Mouse (Mus musculus): ENCODE measurements around the gene Cyp27a1. TPM values are rescaled to one million over a fixed set of nuclear protein-coding genes. Genes with fewer than 3 reads are reported as not detected.

The Cyp27a1 gene
- polyA plus RNA-seq, 1 experiment from 2014 or later = 7.4 TPM

DNA sequence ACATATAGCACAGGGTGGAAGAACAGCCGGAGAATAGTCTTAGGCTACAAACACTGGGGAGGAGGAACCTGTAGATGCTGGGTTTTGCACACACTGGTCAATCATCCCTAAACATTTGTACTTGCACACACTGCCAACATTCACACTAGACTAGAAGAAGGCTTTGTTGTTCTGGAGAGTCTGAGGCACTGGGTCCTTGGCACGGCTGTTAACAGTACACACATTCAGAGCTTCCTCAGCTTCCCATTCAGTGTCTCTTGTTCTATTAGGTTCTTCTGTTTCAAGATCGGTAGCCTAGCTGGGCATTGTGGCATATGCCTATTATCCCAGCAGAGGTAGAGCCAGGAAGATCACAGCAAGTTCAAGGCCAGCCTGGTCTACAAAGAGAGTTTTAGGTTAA lies 9.2 kb upstream of the Cyp27a1 start:
- Histone ChIP-seq H3K27ac (no peak overlapping the region), H3K4me1 (replicated peaks) (no peaks in the 10 kb centered on the region), H3K9me3 (no peaks in the 10 kb centered on the region), H3K27me3 (ENCODE audit: insufficient read depth, poor library complexity, severe bottlenecking) (no peaks in the 10 kb centered on the region), H3K36me3 (peaks cover 40% of the 10 kb centered on the region), H3K4me3 (no peak overlapping the region)
- 90% methylated on average over 3 of the region's 3 CpGs for WGBS
- DNase-seq (ENCODE audit: low spot score) = no peak

DNA sequence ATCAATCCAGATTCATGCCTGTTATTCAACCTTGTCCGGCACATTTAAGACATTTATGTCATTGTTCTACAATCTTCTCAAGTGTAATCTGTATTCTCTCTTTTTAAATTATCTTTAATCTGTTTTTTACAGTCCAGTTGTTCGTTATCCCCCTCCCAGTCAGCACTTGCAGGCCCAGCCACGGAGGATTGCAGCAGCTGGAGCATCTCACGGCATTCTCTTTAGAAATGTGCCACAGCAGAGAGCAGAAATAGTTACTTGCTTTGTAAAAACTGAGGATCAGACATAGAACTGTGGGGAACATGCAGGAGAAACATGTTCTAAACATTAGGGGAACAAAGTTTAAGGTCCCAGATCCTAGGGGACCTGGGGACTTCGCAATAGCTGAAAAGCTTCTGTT lies 8.4 kb upstream of the Cyp27a1 start:
- H3K4me3 ChIP-seq = no peak overlapping the region
- WGBS = 88% methylated on average over 5 of the region's 5 CpGs
- no peaks in the 10 kb centered on the region for H3K4me1 ChIP-seq (replicated peaks)
- H3K27me3 ChIP-seq (ENCODE audit: insufficient read depth, poor library complexity, severe bottlenecking) = no peaks in the 10 kb centered on the region
- DNase-seq (ENCODE audit: low spot score) = no peak
- peaks cover 31% of the 10 kb centered on the region for H3K36me3 ChIP-seq
- H3K9me3 ChIP-seq = no peaks in the 10 kb centered on the region
- no peak overlapping the region for H3K27ac ChIP-seq

DNA sequence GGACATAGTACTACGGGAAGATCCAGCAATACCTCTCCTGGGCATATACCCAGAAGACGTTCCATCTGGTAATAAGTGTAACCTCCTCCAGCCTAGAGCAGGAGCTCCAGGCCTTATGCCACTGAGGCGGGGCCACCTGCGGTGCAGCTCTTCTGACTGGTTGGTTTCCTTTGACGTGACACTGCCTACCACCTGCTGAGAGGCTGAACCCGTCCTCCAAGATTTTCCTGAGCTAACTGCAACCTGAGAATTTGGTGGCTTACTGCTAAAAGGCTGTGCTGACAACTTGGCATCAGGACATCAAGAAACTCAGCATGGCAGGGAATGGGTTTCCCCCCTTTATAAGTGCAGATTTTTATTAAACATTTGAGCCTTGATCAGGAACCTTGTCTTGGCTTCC lies 3.8 kb upstream of the Cyp27a1 start:
- no peaks in the 10 kb centered on the region for H3K9me3 ChIP-seq
- DNase-seq (ENCODE audit: low spot score) = no peak
- H3K36me3 ChIP-seq = no peaks in the 10 kb centered on the region
- 38% methylated on average over 6 of the region's 6 CpGs for WGBS
- peaks cover 22% of the 10 kb centered on the region for H3K4me1 ChIP-seq (replicated peaks)
- H3K4me3 ChIP-seq = no peak overlapping the region
- H3K27ac ChIP-seq = no peak overlapping the region
- peaks cover 13% of the 10 kb centered on the region; the same call in 1 of the 2 replicates for H3K27me3 ChIP-seq (ENCODE audit: insufficient read depth, poor library complexity, severe bottlenecking)

DNA sequence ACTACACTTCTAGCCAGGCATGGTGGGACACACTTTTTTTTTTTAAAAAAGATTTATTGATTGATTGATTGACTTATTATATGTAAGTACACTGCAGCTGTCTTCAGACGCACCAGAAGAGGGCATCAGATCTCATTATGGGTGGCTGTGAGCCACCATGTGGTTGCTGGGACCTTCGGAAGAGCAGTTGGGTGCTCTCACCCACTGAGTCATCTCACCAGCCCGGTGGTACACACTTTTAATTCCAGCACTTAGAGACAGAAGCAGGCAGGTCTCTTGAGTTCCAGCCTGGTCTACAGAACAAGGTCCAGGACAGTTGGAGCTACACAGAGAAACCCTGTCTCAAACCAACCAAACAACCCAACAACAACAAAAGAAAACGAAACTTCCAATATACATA lies 1.3 kb upstream of the Cyp27a1 start:
- H3K36me3 ChIP-seq = no peaks in the 10 kb centered on the region
- H3K4me1 ChIP-seq (replicated peaks) = peaks cover 22% of the 10 kb centered on the region
- no peak for DNase-seq (ENCODE audit: low spot score)
- H3K4me3 ChIP-seq = no peak overlapping the region
- no peaks in the 10 kb centered on the region for H3K9me3 ChIP-seq
- H3K27me3 ChIP-seq (ENCODE audit: insufficient read depth, poor library complexity, severe bottlenecking) = peaks cover 22% of the 10 kb centered on the region; the same call in 1 of the 2 replicates
- WGBS = 75% methylated on average over 4 of the region's 4 CpGs
- H3K27ac ChIP-seq = no peak overlapping the region

DNA sequence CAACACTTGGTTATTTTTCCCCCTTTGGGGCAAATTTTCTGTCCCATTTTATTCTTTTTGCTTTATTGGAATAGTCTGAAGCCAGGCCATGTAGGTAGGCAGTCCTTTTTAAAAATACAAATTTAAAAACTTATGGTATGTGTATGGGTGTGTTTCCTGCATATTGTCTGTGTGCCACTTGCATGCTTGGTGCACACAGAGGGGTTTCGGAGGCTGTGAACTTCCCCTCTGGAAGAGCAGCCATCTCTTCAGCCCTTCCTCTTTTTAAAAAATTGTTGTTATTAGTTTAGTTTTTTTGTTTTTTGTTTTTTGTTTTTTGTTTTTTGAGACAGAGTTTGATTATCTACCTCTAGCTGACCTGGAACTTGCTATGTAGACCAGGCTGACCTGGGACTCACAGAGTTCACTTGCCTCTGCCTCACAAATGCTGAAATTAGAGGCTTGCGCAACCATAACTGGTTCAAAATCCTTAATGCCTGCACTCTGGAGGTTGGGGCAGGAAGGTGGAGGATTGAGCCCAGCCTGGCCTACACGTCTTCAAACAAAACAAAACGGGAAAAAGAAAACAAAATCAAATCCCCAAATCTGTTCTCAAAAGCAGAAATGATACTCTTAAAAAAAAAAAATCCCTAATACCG lies 794 bp upstream of the Cyp27a1 start:
- DNase-seq (ENCODE audit: low spot score) = no peak
- peaks cover 22% of the 10 kb centered on the region for H3K4me1 ChIP-seq (replicated peaks)
- WGBS = 39% methylated on average over 5 of the region's 5 CpGs
- H3K9me3 ChIP-seq = no peaks in the 10 kb centered on the region
- peak overlapping the region; percentile 73 for H3K4me3 ChIP-seq
- peaks cover 22% of the 10 kb centered on the region; the same call in 1 of the 2 replicates for H3K27me3 ChIP-seq (ENCODE audit: insufficient read depth, poor library complexity, severe bottlenecking)
- no peaks in the 10 kb centered on the region for H3K36me3 ChIP-seq
- H3K27ac ChIP-seq = peak overlapping the region; percentile 86

DNA sequence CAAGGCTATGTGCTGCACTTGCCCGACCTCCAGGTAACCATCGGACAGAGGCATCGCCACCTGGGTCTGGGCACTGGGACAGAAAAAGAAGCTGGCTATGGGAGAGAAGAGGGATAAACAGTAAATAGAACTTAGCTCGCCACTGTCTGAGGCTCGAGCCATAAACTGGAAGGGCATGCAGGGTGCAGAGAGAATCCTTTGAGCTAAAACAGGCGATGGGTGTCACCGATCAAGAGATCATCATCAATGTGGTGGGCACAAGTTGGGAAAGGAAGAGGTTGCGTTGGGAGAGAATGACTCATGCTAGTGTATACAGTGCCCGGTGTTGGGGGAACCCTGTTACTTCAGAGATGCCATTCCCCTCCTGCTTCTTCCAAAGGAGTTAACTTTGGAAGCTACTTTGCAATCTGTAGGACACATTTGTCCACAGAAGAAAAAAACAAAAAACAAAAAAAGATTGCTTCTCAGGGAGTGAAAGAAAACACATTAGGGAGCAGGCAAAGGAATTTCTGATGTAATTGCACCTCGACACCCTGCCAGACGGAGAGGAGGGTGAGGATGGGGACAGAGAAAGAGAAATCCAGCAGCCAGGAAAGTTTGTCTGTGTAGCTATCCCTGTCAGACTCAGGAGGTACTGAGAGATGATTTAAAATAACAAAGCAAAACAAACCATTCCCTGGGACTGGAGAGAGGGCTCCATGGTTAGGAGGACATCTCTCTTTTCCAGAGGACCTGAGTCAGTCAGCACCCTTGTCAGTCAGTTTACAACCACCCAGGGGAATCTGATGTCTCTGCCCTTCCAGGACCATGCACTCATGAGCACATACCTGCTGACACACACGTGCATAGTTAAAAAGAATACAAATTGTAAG lies 721 bp downstream of the Cyp27a1 start:
- Histone ChIP-seq H3K36me3 (no peaks in the 10 kb centered on the region), H3K27ac (peak overlapping the region; percentile 86), H3K4me3 (peak overlapping the region; percentile 73), H3K9me3 (no peaks in the 10 kb centered on the region), H3K27me3 (ENCODE audit: insufficient read depth, poor library complexity, severe bottlenecking) (peaks cover 22% of the 10 kb centered on the region; the same call in 1 of the 2 replicates), H3K4me1 (replicated peaks) (peaks cover 22% of the 10 kb centered on the region)
- WGBS = 35% methylated on average over 12 of the region's 12 CpGs
- no peak for DNase-seq (ENCODE audit: low spot score)

DNA sequence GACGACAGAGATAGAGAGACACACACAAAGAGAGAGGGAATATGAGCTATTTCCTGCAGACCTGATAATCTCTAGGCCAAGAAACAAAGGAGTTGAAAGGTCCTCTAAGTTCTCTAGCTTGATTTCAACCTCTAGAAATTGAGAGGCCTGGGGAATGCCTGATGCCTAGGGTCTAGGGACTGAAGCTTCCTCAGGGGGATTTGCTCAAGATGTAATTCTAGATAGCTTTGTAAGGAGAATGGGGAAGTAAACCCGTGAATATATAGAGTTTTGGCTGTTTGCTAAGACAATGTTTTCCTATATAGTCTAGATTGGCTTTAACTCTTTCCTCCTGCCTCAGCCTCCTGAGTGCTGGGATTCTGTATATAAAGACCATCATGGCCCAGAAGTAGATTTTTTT lies 1.6 kb downstream of the Cyp27a1 start:
- no peak overlapping the region for H3K4me3 ChIP-seq
- WGBS = 66% methylated on average over 2 of the region's 2 CpGs
- no peak overlapping the region for H3K27ac ChIP-seq
- peaks cover 22% of the 10 kb centered on the region; the same call in 1 of the 2 replicates for H3K27me3 ChIP-seq (ENCODE audit: insufficient read depth, poor library complexity, severe bottlenecking)
- peaks cover 22% of the 10 kb centered on the region for H3K4me1 ChIP-seq (replicated peaks)
- no peak for DNase-seq (ENCODE audit: low spot score)
- no peaks in the 10 kb centered on the region for H3K9me3 ChIP-seq
- H3K36me3 ChIP-seq = no peaks in the 10 kb centered on the region

DNA sequence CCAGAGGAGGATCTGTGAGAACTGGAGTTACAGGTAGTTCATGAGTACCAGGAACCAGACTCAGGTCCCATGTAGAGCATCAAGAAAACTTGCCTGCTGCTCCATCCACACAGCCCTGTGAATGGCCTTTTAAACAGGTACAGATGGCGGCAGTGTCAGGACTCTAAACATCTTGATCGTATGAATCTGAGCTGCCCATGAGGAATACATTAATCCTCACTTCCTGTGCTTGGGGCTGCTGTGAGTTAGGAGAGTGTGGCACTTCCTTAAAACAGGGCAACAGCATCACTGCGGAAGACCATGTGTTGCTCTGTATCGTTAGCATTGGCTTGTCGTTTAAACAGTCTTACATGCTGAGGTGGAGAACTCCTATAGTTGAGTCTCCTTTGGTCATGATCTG lies 2.1 kb downstream of the Cyp27a1 start:
- WGBS = 67% methylated on average over 5 of the region's 5 CpGs
- Histone ChIP-seq H3K27me3 (ENCODE audit: insufficient read depth, poor library complexity, severe bottlenecking) (peaks cover 22% of the 10 kb centered on the region; the same call in 1 of the 2 replicates), H3K27ac (no peak overlapping the region), H3K4me3 (no peak overlapping the region), H3K36me3 (no peaks in the 10 kb centered on the region), H3K4me1 (replicated peaks) (peaks cover 22% of the 10 kb centered on the region), H3K9me3 (no peaks in the 10 kb centered on the region)
- peak; percentile 26 for DNase-seq (ENCODE audit: low spot score)

DNA sequence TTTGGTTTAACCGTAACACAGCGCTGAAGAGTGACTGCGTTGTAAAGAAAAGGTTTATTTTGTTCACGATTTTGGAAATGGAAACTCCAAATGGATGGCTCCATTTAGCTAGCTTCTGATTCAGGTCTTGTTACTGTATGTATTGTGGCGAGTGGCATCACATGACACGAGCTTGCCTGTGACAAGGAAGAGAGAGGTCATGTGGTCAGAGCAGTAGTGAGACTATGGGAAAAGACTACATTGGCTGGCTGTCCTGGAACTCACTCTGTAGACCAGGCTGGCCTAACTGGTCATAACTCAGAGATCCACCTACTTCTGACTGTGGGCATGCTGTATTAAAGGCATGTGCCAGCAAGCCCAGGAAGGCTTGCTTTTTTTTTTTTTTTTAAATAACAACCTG lies 2.5 kb downstream of the Cyp27a1 start:
- 85% methylated on average over 6 of the region's 6 CpGs for WGBS
- no peak for DNase-seq (ENCODE audit: low spot score)
- Histone ChIP-seq H3K27me3 (ENCODE audit: insufficient read depth, poor library complexity, severe bottlenecking) (peaks cover 22% of the 10 kb centered on the region; the same call in 1 of the 2 replicates), H3K9me3 (no peaks in the 10 kb centered on the region), H3K4me3 (no peak overlapping the region), H3K27ac (no peak overlapping the region), H3K4me1 (replicated peaks) (peaks cover 22% of the 10 kb centered on the region), H3K36me3 (no peaks in the 10 kb centered on the region)

DNA sequence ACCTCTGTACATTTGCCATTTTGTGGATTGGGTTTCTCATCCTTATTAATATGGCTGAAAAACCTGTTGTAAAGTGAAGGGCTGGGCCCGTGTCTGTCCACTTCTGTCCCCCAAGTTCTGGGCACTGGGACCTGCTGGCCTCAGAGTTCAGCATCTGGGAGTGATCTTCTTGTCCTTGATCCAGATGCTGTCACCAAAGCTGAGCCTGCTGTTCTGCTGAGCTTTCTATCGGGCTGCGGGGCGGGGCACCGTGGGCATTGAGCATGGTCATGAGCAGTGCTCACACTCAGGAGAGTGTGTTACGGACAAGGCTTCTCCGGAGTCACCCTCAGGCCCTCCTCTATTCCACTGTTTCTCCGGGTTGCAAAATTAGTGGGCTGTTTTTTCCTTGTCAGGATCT lies 4.7 kb downstream of the Cyp27a1 start:
- H3K27me3 ChIP-seq (ENCODE audit: insufficient read depth, poor library complexity, severe bottlenecking) = peaks cover 22% of the 10 kb centered on the region; the same call in 1 of the 2 replicates
- H3K27ac ChIP-seq = no peak overlapping the region
- no peaks in the 10 kb centered on the region for H3K36me3 ChIP-seq
- no peak for DNase-seq (ENCODE audit: low spot score)
- WGBS = 82% methylated on average over 8 of the region's 8 CpGs
- H3K9me3 ChIP-seq = no peaks in the 10 kb centered on the region
- no peak overlapping the region for H3K4me3 ChIP-seq
- peaks cover 14% of the 10 kb centered on the region for H3K4me1 ChIP-seq (replicated peaks)

DNA sequence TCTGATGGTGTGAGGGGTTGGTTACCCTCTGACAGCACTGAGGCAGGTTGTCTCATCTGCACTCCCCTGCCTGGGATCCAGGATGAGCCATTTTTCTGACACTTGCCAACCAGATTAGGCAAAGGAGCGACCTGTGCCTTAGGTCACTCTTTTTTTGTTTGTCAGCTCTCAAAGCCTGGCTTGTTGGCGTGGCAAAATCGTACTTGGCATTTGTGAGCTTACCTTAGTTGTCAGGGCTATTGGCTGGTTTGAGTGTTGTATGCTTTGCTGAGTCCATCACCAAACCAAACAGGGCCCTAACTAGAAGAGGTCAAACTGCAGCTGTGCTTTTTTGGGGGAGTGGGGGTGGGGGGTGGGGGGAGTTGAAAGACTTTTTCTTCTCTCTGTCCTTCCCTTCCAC lies 5.9 kb downstream of the Cyp27a1 start:
- Histone ChIP-seq H3K36me3 (no peaks in the 10 kb centered on the region), H3K4me3 (no peak overlapping the region), H3K27ac (no peak overlapping the region), H3K27me3 (ENCODE audit: insufficient read depth, poor library complexity, severe bottlenecking) (peaks cover 11% of the 10 kb centered on the region; the same call in 1 of the 2 replicates), H3K9me3 (no peaks in the 10 kb centered on the region), H3K4me1 (replicated peaks) (peaks cover 3% of the 10 kb centered on the region)
- 72% methylated on average over 3 of the region's 3 CpGs for WGBS
- DNase-seq (ENCODE audit: low spot score) = no peak

DNA sequence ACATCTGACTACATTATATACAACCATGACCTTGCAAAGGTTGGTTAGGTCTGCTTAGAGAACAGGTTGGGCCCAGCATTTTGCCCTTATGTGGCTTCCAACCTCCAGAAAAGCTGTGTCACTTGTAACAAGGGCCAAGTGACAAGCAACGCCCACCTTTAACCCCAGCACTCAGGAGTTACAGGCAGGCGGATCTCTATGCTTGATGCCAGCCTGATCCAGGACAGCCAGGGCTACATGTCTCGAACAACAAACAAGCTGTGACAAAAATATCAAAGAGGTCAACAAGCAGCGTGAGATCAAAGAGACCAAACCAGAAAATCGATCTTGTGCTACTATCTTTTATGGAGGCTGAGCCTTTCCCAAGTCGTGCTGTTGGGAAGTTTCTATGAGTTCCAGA lies 8.3 kb downstream of the Cyp27a1 start:
- no peaks in the 10 kb centered on the region for H3K9me3 ChIP-seq
- no peak for DNase-seq (ENCODE audit: low spot score)
- 70% methylated on average over 6 of the region's 6 CpGs for WGBS
- no peak overlapping the region for H3K4me3 ChIP-seq
- no peaks in the 10 kb centered on the region for H3K36me3 ChIP-seq
- H3K27me3 ChIP-seq (ENCODE audit: insufficient read depth, poor library complexity, severe bottlenecking) = no peaks in the 10 kb centered on the region
- H3K27ac ChIP-seq = no peak overlapping the region
- no peaks in the 10 kb centered on the region for H3K4me1 ChIP-seq (replicated peaks)

DNA sequence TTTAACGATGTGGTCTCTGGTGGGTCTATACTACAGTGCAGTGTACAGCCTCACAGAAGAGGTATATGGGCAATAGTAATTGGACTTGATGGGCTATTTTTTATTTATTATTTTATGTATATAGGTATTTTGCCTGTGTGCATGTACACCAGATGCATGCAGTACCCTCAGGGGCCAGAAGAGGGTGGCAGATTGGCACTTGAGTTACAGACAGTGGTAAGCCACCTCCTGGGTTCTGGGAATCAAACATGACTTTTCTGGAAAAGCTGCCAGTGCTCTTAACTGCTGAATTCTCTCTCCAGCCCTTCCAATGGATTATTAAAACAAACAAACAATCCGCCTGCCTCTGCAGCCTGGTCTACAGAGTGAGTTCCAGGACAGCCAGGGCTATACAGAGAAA lies 10.4 kb downstream of the Cyp27a1 start:
- DNase-seq (ENCODE audit: low spot score) = peak; percentile 16
- H3K9me3 ChIP-seq = no peaks in the 10 kb centered on the region

More for the DNA sequence above, 10.4 kb downstream of the Cyp27a1 start:
- Histone ChIP-seq H3K27ac (no peak overlapping the region), H3K36me3 (no peaks in the 10 kb centered on the region), H3K4me1 (replicated peaks) (no peaks in the 10 kb centered on the region), H3K4me3 (no peak overlapping the region), H3K27me3 (ENCODE audit: insufficient read depth, poor library complexity, severe bottlenecking) (no peaks in the 10 kb centered on the region)
- 76% methylated on average over 2 of the region's 2 CpGs for WGBS
